Mouse (Mus musculus): Measurements from ENCODE around the gene Kcnab1. TPM values are rescaled to one million over a fixed set of nuclear protein-coding genes. Genes with fewer than 3 reads are reported as not detected.

The Kcnab1 gene
- polyA plus RNA-seq, 1 experiment from 2014 or later, result 0.18 TPM

- 77% methylated on average over 10 of the region's 10 CpGs for WGBS (ENCODE audit: insufficient replicate concordance)
- H3K4me2 ChIP-seq (ENCODE audit: low read depth, low read length), result no peak overlapping the region
- H3K9me3 ChIP-seq (ENCODE audit: low read length), result no peaks in the 10 kb centered on the region
- no peaks in the 10 kb centered on the region for H3K27me3 ChIP-seq (ENCODE audit: insufficient read depth, low read length)
- H3K4me1 ChIP-seq (ENCODE audit: insufficient read depth), result no peaks in the 10 kb centered on the region
- H3K4me3 ChIP-seq (ENCODE audit: low read depth, low read length), result no peak overlapping the region
- H3K27ac ChIP-seq (ENCODE audit: low read depth), result no peak overlapping the region
- H3K36me3 ChIP-seq (replicated peaks; ENCODE audit: insufficient read depth, low read length), result no peaks in the 10 kb centered on the region
- TF ChIP-seq CTCF (IDR thresholded peaks at IDR 0.05; ENCODE audit: low read depth) (no peak), EP300 (IDR thresholded peaks at IDR 0.05; ENCODE audit: low read depth) (no peak)
- no peak for DNase-seq
- no peak overlapping the region for H3K9ac ChIP-seq (replicated peaks)
- no peak for ATAC-seq
Observed at GRCm38 (mm10) chr3:65337835-65338464, 228.8 kb downstream of the Kcnab1 start.

- H3K4me2 ChIP-seq (ENCODE audit: low read depth, low read length), result no peak overlapping the region
- no peak overlapping the region for H3K9ac ChIP-seq (replicated peaks)
- H3K4me3 ChIP-seq (ENCODE audit: low read depth, low read length), result no peak overlapping the region
- H3K27ac ChIP-seq (ENCODE audit: low read depth), result no peak overlapping the region
- TF ChIP-seq CTCF (IDR thresholded peaks at IDR 0.05; ENCODE audit: low read depth) (no peak), EP300 (IDR thresholded peaks at IDR 0.05; ENCODE audit: low read depth) (no peak)
- no peaks in the 10 kb centered on the region for H3K36me3 ChIP-seq (replicated peaks; ENCODE audit: insufficient read depth, low read length)
- DNase-seq, result no peak
- WGBS (ENCODE audit: insufficient replicate concordance), result 78% methylated on average over 5 of the region's 5 CpGs
- H3K27me3 ChIP-seq (ENCODE audit: insufficient read depth, low read length), result no peaks in the 10 kb centered on the region
- no peak for ATAC-seq
- no peaks in the 10 kb centered on the region for H3K9me3 ChIP-seq (ENCODE audit: low read length)
- no peaks in the 10 kb centered on the region for H3K4me1 ChIP-seq (ENCODE audit: insufficient read depth)
Observed at GRCm38 (mm10) chr3:65340173-65340951, 231.2 kb downstream of the Kcnab1 start.

- 67% methylated on average over 1 of the region's 1 CpGs for WGBS (ENCODE audit: insufficient replicate concordance)
- Histone ChIP-seq H3K9me3 (ENCODE audit: low read length) (no peaks in the 10 kb centered on the region), H3K4me2 (ENCODE audit: low read depth, low read length) (no peak overlapping the region), H3K9ac (replicated peaks) (no peak overlapping the region), H3K4me1 (ENCODE audit: insufficient read depth) (no peaks in the 10 kb centered on the region), H3K27me3 (ENCODE audit: insufficient read depth, low read length) (no peaks in the 10 kb centered on the region), H3K4me3 (ENCODE audit: low read depth, low read length) (no peak overlapping the region), H3K36me3 (replicated peaks; ENCODE audit: insufficient read depth, low read length) (no peaks in the 10 kb centered on the region), H3K27ac (ENCODE audit: low read depth) (no peak overlapping the region)
- TF ChIP-seq CTCF (IDR thresholded peaks at IDR 0.05; ENCODE audit: low read depth) (no peak), EP300 (IDR thresholded peaks at IDR 0.05; ENCODE audit: low read depth) (0 out of 2 replicates have a peak, but pooled peaks have one; percentile 27)
- no peak for DNase-seq
- ATAC-seq, result no peak
Observed at GRCm38 (mm10) chr3:65346176-65346575, 237.0 kb downstream of the Kcnab1 start.

GRCm38 (mm10) chr3:65352278-65353127, 243.3 kb downstream of the Kcnab1 start:
- H3K27ac ChIP-seq (ENCODE audit: low read depth), result no peak overlapping the region
- no peaks in the 10 kb centered on the region for H3K9me3 ChIP-seq (ENCODE audit: low read length)
- H3K36me3 ChIP-seq (replicated peaks; ENCODE audit: insufficient read depth, low read length), result no peaks in the 10 kb centered on the region
- DNase-seq (no peak), ATAC-seq (no peak)
- no peak overlapping the region for H3K4me3 ChIP-seq (ENCODE audit: low read depth, low read length)
- H3K4me1 ChIP-seq (ENCODE audit: insufficient read depth), result 0 out of 2 replicates have a peak, but pooled peaks cover 8% of the 10 kb centered on the region
- WGBS (ENCODE audit: insufficient replicate concordance), result 50% methylated on average over 4 of the region's 4 CpGs
- H3K27me3 ChIP-seq (ENCODE audit: insufficient read depth, low read length), result no peaks in the 10 kb centered on the region
- no peak overlapping the region for H3K9ac ChIP-seq (replicated peaks)
- no peak overlapping the region for H3K4me2 ChIP-seq (ENCODE audit: low read depth, low read length)
- peak; percentile 41 for TF ChIP-seq CTCF (IDR thresholded peaks at IDR 0.05; ENCODE audit: low read depth)
- no peak for TF ChIP-seq EP300 (IDR thresholded peaks at IDR 0.05; ENCODE audit: low read depth)

- WGBS (ENCODE audit: insufficient replicate concordance), result 61% methylated on average over 10 of the region's 10 CpGs
- no peak for ATAC-seq
Observed at GRCm38 (mm10) chr3:65353263-65354037, 244.3 kb downstream of the Kcnab1 start.

More at GRCm38 (mm10) chr3:65353263-65354037, 244.3 kb downstream of the Kcnab1 start:
- no peak for DNase-seq
- Histone ChIP-seq H3K36me3 (replicated peaks; ENCODE audit: insufficient read depth, low read length) (no peaks in the 10 kb centered on the region), H3K4me3 (ENCODE audit: low read depth, low read length) (no peak overlapping the region), H3K9ac (replicated peaks) (no peak overlapping the region), H3K4me2 (ENCODE audit: low read depth, low read length) (no peak overlapping the region), H3K4me1 (ENCODE audit: insufficient read depth) (0 out of 2 replicates have a peak, but pooled peaks cover 8% of the 10 kb centered on the region), H3K27ac (ENCODE audit: low read depth) (no peak overlapping the region), H3K9me3 (ENCODE audit: low read length) (no peaks in the 10 kb centered on the region), H3K27me3 (ENCODE audit: insufficient read depth, low read length) (no peaks in the 10 kb centered on the region)
- TF ChIP-seq CTCF (IDR thresholded peaks at IDR 0.05; ENCODE audit: low read depth), result no peak
- TF ChIP-seq EP300 (IDR thresholded peaks at IDR 0.05; ENCODE audit: low read depth), result no peak

Data from liver, postnatal 0 days (tissue).